In the genomic region with DNA sequence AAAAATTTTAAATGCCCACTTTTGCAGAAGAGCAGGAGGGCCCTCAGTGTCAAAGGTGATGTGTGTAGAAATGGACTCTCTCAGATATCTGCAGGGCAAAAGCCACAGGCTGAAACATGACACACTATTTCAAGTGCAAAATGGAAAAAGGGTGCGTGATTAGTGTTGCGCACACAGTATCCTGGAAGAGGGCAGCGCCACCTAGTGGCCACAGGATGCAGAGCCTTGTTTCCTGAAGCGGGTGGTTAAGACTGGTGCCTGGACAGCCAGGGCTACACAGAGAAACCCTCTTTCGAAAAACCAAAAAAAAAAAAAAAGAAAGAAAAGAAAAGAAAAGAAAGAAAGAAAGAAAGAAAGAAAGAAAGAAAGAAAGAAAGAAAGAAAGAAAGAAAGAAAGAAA, we compare ENCODE assay signal across 9 mouse cellular contexts. TPM values are rescaled to one million over a fixed set of nuclear protein-coding genes. Genes with fewer than 3 reads are reported as not detected.
A peak's percentile ranks its signal among the peaks of the same experiment; 100 is the strongest.
DNase-seq lines count a peak whose midpoint lies in the region; ATAC-seq and TF ChIP-seq lines count a peak whose summit lies in the region.
"Had no signal": no experiment of that assay in that cellular context is flagged by ENCODE, and none has a peak within 500 bp of the region (broad histone marks: within the 10 kb centered on the region; RNA-seq: fewer than 3 reads in every experiment).

No protein-coding gene starts in this region.

- no peak overlapping the region for H3K27ac ChIP-seq in bone marrow macrophage, adult 2 months (ENCODE audit: insufficient read depth, low read depth, low read length)

- no peak for TF ChIP-seq POLR2A in bone marrow macrophage, adult 2 months (IDR thresholded peaks at IDR 0.05; ENCODE audit: borderline replicate concordance, low read depth, low read length)

- H3K4me1 ChIP-seq in bone marrow macrophage, adult 2 months (ENCODE audit: control insufficient read depth, insufficient read depth, low read length), result peaks cover 8% of the 10 kb centered on the region; the same call in 1 of the 2 replicates

- intact Hi-C loops in heart, postnatal 14 days (cut with DNase I), result loop anchor here (5.0 kb wide), 1 partner anchor 68 kb away; no protein-coding TSS in a partner anchor

- H3K4me3 ChIP-seq in bone marrow macrophage, adult 2 months (ENCODE audit: insufficient read depth, low read length), result no peak overlapping the region
- H3K4me3 ChIP-seq: erythroblast, embryonic 14.5 days had no signal

- peak; percentile 67 for TF ChIP-seq CTCF in bone marrow macrophage, adult 2 months (IDR thresholded peaks at IDR 0.05; ENCODE audit: low read depth, low read length)

- peak; percentile 73 for ATAC-seq in erythroblast, adult 5-6 weeks (replicated peaks; ENCODE audit: low FRiP score, poor library complexity, severe bottlenecking)
- peak; percentile 85 for ATAC-seq in neutrophil, adult 5-6 weeks (ENCODE audit: extremely low read depth, insufficient number of reproducible peaks, low FRiP score, poor library complexity, severe bottlenecking)

- peak; percentile 91 for DNase-seq in CD4-positive, CD25-positive, alpha-beta regulatory T cell, adult 2 months (ENCODE audit: low read depth, low spot score)
- DNase-seq in heart, postnatal 14 days, result peak; percentile 88 to 92
- DNase-seq in kidney, postnatal 4 days, result peak; percentile 90 to 91
- peak; percentile 70 to 75 for DNase-seq in lung, adult 18-20 months
- DNase-seq in testis, postnatal 10 days (ENCODE audit: low spot score), result peak; percentile 92

RNA-seq across cellular contexts. Expression of a gene that starts 15.6 kb away (rescaled TPM):
- not detected in 2 replicates for polyA plus RNA-seq in bone marrow macrophage, adult 2 months (2012; ENCODE audit: insufficient read depth, insufficient read length, missing spikeins)
- not detected in 2 replicates for total RNA-seq in erythroblast, adult 5-6 weeks (2015; ENCODE audit: low replicate concordance)
- total RNA-seq in erythroblast, adult 5-6 weeks (2017; ENCODE audit: low replicate concordance), result not detected in 2 replicates
- total RNA-seq in heart, postnatal 14 days (2021), result 1 to 10 TPM; 5.1 to 7.3 TPM
- not detected in 2 replicates for total RNA-seq in neutrophil, adult 5-6 weeks (2017)

RNA-seq across cellular contexts. Expression of a gene that starts 57.5 kb away (rescaled TPM):
- polyA plus RNA-seq in bone marrow macrophage, adult 2 months (2012; ENCODE audit: insufficient read depth, insufficient read length, missing spikeins), result not detected in 2 replicates
- total RNA-seq in erythroblast, adult 5-6 weeks (2015; ENCODE audit: low replicate concordance), result not detected in 2 replicates
- not detected in 2 replicates for total RNA-seq in erythroblast, adult 5-6 weeks (2017; ENCODE audit: low replicate concordance)
- under 1 TPM in 1 of 2 experiments, not detected in 1; 0.22 TPM for total RNA-seq in heart, postnatal 14 days (2021)
- not detected in 2 replicates for total RNA-seq in neutrophil, adult 5-6 weeks (2017)
- polyA plus RNA-seq: erythroblast, embryonic 14.5 days had no signal
